12 mouse cellular contexts compared by ENCODE assay signal in the genomic region with DNA sequence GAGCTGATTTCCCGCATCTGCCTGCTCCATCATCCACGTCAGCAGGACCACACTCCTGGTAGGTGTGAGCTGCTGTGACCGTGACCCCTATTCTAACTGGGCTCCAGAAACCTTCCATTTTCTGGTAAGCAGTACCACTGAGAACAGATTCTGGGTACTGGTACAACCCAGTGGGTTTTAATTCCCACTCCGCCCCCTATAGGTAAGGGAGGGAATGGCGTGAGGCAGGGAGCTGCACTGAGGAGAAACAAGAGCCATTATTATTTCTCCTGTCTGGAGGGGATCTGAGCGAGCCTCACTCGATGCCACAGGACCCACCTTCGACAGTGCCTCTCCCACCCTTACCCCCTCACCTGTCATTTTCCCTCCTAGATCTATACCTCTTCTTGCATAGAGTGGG.
DNase-seq lines count a peak whose midpoint lies in the region; ATAC-seq and TF ChIP-seq lines count a peak whose summit lies in the region.
"Had no signal": no experiment of that assay in that cellular context is flagged by ENCODE, and none has a peak within 500 bp of the region (broad histone marks: within the 10 kb centered on the region; RNA-seq: fewer than 3 reads in every experiment).

No protein-coding gene starts in this region.

- no peaks in the 10 kb centered on the region for H3K4me1 ChIP-seq in hindbrain, postnatal 0 days (ENCODE audit: insufficient read depth, low read length)
- peaks cover 22% of the 10 kb centered on the region for H3K4me1 ChIP-seq in hindbrain, embryonic 10.5 days (replicated peaks)
- H3K4me1 ChIP-seq in midbrain, postnatal 0 days (ENCODE audit: insufficient read depth, low read length) = no peaks in the 10 kb centered on the region; the same call in 1 of the 2 replicates
- peaks cover 4% of the 10 kb centered on the region; the same call in 1 of the 2 replicates for H3K4me1 ChIP-seq in midbrain, embryonic 16.5 days (ENCODE audit: control insufficient read depth, insufficient read depth, low read length)
- H3K4me1 ChIP-seq in testis, adult 2 months (ENCODE audit: control insufficient read depth, insufficient read depth, low read length) = peaks cover 9% of the 10 kb centered on the region

- H3K36me3 ChIP-seq in hindbrain, postnatal 0 days (ENCODE audit: insufficient read depth, low read length) = no peaks in the 10 kb centered on the region
- no peaks in the 10 kb centered on the region for H3K36me3 ChIP-seq in hindbrain, embryonic 10.5 days
- no peaks in the 10 kb centered on the region for H3K36me3 ChIP-seq in midbrain, postnatal 0 days (ENCODE audit: insufficient read depth, low read length)
- H3K36me3 ChIP-seq in midbrain, embryonic 16.5 days (ENCODE audit: control insufficient read depth, insufficient read depth, low read length) = no peaks in the 10 kb centered on the region
- H3K36me3 ChIP-seq in testis, adult 2 months (ENCODE audit: control insufficient read depth, insufficient read depth, low read length) = no peaks in the 10 kb centered on the region
- H3K36me3 ChIP-seq: embryonic facial prominence, embryonic 12.5 days; forebrain, embryonic 12.5 days; midbrain, embryonic 12.5 days had no signal

- H3K9me3 ChIP-seq in hindbrain, postnatal 0 days (ENCODE audit: low read length) = no peaks in the 10 kb centered on the region
- no peaks in the 10 kb centered on the region for H3K9me3 ChIP-seq in hindbrain, embryonic 10.5 days
- H3K9me3 ChIP-seq in midbrain, postnatal 0 days (ENCODE audit: low read length) = no peaks in the 10 kb centered on the region
- no peaks in the 10 kb centered on the region for H3K9me3 ChIP-seq in midbrain, embryonic 16.5 days (replicated peaks; ENCODE audit: control insufficient read depth, low read length, poor library complexity, severe bottlenecking)
- H3K9me3 ChIP-seq: embryonic facial prominence, embryonic 12.5 days; forebrain, embryonic 12.5 days; midbrain, embryonic 12.5 days had no signal

- ATAC-seq in hindbrain, postnatal 0 days = no peak
- ATAC-seq in midbrain, postnatal 0 days (ENCODE audit: low FRiP score) = no peak
- ATAC-seq in midbrain, embryonic 16.5 days = no peak
- ATAC-seq: hindbrain, embryonic 16.5 days had no signal

- H3K9ac ChIP-seq in hindbrain, postnatal 0 days (replicated peaks; ENCODE audit: low read length) = no peak overlapping the region
- H3K9ac ChIP-seq in midbrain, postnatal 0 days (replicated peaks; ENCODE audit: low read length, poor library complexity, severe bottlenecking) = no peak overlapping the region
- no peak overlapping the region for H3K9ac ChIP-seq in midbrain, embryonic 16.5 days (ENCODE audit: low read depth, low read length)
- H3K9ac ChIP-seq: embryonic facial prominence, embryonic 12.5 days; forebrain, embryonic 12.5 days; midbrain, embryonic 12.5 days had no signal

- TF ChIP-seq CTCF in hindbrain, postnatal 0 days (IDR thresholded peaks at IDR 0.05; ENCODE audit: low read depth) = peak; percentile 20
- TF ChIP-seq CTCF in midbrain, postnatal 0 days (IDR thresholded peaks at IDR 0.05) = peak; percentile 38
- peak; percentile 26; the same call in 1 of the 2 replicates for TF ChIP-seq CTCF in brain, embryonic 14.5 days (IDR thresholded peaks at IDR 0.05; ENCODE audit: borderline replicate concordance, extremely low read depth, insufficient read depth, insufficient read length)
- peak; percentile 49; the same call in 1 of the 2 replicates for TF ChIP-seq CTCF in testis, adult 2 months (IDR thresholded peaks at IDR 0.05; ENCODE audit: control insufficient read depth, insufficient read depth, insufficient replicate concordance, low read depth, low read length)

- TF ChIP-seq POLR2A in brain, embryonic 14.5 days (IDR thresholded peaks at IDR 0.05; ENCODE audit: borderline replicate concordance, extremely low read depth, insufficient read depth, insufficient read length, poor library complexity, severe bottlenecking) = no peak
- no peak for TF ChIP-seq POLR2A in testis, adult 2 months (IDR thresholded peaks at IDR 0.05; ENCODE audit: control insufficient read depth, low read depth, low read length)

- 86% methylated on average over 8 of the region's 8 CpGs for WGBS in hindbrain, postnatal 0 days
- 83% methylated on average over 8 of the region's 8 CpGs for WGBS in hindbrain, embryonic 10.5 days
- 95% methylated on average over 8 of the region's 8 CpGs for WGBS in midbrain, postnatal 0 days
- 89% methylated on average over 8 of the region's 8 CpGs for WGBS in midbrain, embryonic 16.5 days

- no peaks in the 10 kb centered on the region for H3K27me3 ChIP-seq in hindbrain, postnatal 0 days (ENCODE audit: insufficient read depth, low read length)
- H3K27me3 ChIP-seq in hindbrain, embryonic 10.5 days (ENCODE audit: insufficient read depth, poor library complexity, severe bottlenecking) = peaks cover 67% of the 10 kb centered on the region
- no peaks in the 10 kb centered on the region for H3K27me3 ChIP-seq in midbrain, postnatal 0 days (ENCODE audit: insufficient read depth, low read length)
- 0 out of 2 replicates have a peak, but pooled peaks cover 2% of the 10 kb centered on the region for H3K27me3 ChIP-seq in midbrain, embryonic 16.5 days (ENCODE audit: control insufficient read depth, insufficient read depth, low read depth, low read length)
- H3K27me3 ChIP-seq in testis, adult 2 months (ENCODE audit: control insufficient read depth, insufficient read depth, low read length) = no peaks in the 10 kb centered on the region

- no peak for DNase-seq in hindbrain, postnatal 0 days (ENCODE audit: low spot score)
- DNase-seq in hindbrain, embryonic 10.5 days (ENCODE audit: low spot score) = no peak
- DNase-seq in midbrain, postnatal 0 days (ENCODE audit: low spot score) = no peak
- DNase-seq in brain, embryonic 14.5 days (ENCODE audit: low read depth) = no peak
- no peak for DNase-seq in yolk sac, embryonic 10.5 days (ENCODE audit: low spot score)
- DNase-seq: cerebellum, adult 8-10 months had no signal

- H3K4me3 ChIP-seq in hindbrain, postnatal 0 days (ENCODE audit: low read length) = no peak overlapping the region
- H3K4me3 ChIP-seq in hindbrain, embryonic 10.5 days = no peak overlapping the region
- no peak overlapping the region for H3K4me3 ChIP-seq in midbrain, postnatal 0 days (ENCODE audit: low read depth, low read length)
- H3K4me3 ChIP-seq in midbrain, embryonic 16.5 days (ENCODE audit: low read depth, low read length) = no peak overlapping the region
- peak overlapping the region; percentile 51; the same call in 1 of the 2 replicates for H3K4me3 ChIP-seq in testis, adult 2 months (ENCODE audit: control insufficient read depth, low read depth, low read length)
- H3K4me3 ChIP-seq: embryonic facial prominence, embryonic 12.5 days; forebrain, embryonic 12.5 days; midbrain, embryonic 12.5 days had no signal

- H3K4me2 ChIP-seq in hindbrain, postnatal 0 days (ENCODE audit: low read depth, low read length) = no peak overlapping the region
- H3K4me2 ChIP-seq in midbrain, postnatal 0 days (ENCODE audit: low read depth, low read length, poor library complexity, severe bottlenecking) = no peak overlapping the region
- no peak overlapping the region for H3K4me2 ChIP-seq in midbrain, embryonic 16.5 days (ENCODE audit: low read length)
- H3K4me2 ChIP-seq: embryonic facial prominence, embryonic 12.5 days; forebrain, embryonic 12.5 days; midbrain, embryonic 12.5 days had no signal

- H3K27ac ChIP-seq in hindbrain, postnatal 0 days = no peak overlapping the region
- H3K27ac ChIP-seq in hindbrain, embryonic 10.5 days = no peak overlapping the region
- H3K27ac ChIP-seq in midbrain, postnatal 0 days (ENCODE audit: low read depth, low read length) = no peak overlapping the region
- no peak overlapping the region for H3K27ac ChIP-seq in midbrain, embryonic 16.5 days (ENCODE audit: low read length)
- no peak overlapping the region for H3K27ac ChIP-seq in testis, adult 2 months (ENCODE audit: control insufficient read depth, insufficient read depth, low read depth, low read length)
- H3K27ac ChIP-seq: embryonic facial prominence, embryonic 12.5 days; forebrain, embryonic 12.5 days; midbrain, embryonic 12.5 days had no signal
